Mouse (Mus musculus) liver, embryonic 14.5 days (tissue): ENCODE measurements around the gene Kcng3. TPM values are rescaled to one million over a fixed set of nuclear protein-coding genes. Genes with fewer than 3 reads are reported as not detected.
A peak's percentile ranks its signal among the peaks of the same experiment; 100 is the strongest.

ENCODE experiments used
- ATAC-seq: fragments of 200-750 bp; cut with Nextera tagmentation; 2 replicates; pipeline ENCODE4 v1.8.0; 2017; ENCODE audit warnings: moderate number of reproducible peaks, mild to moderate bottlenecking, moderate library complexity; ENCODE audit not compliant: insufficient read depth
- DNase-seq, 3 experiments: peaks; one replicate each; pipeline ENCODE4 v3.0.0-alpha.2; 2012 to 2013; ENCODE audit warnings: low read depth in 3 of 3, low spot score in 3 of 3
- H3K27ac ChIP-seq: fragments of 300-500 bp; sonication (generic); 2 replicates; pipeline ENCODE4 v1.5.1; 2014; ENCODE audit warnings: moderate library complexity, mild to moderate bottlenecking, control low read depth, inconsistent platforms
- H3K27me3 ChIP-seq: fragments of 300-500 bp; sonication (generic); 2 replicates; pipeline ENCODE4 v1.6.1; 2014; ENCODE audit warnings: mild to moderate bottlenecking, low read length, moderate library complexity; ENCODE audit not compliant: control insufficient read depth, insufficient read depth
- H3K36me3 ChIP-seq: fragments of 300-500 bp; sonication (generic); replicated peaks from 2 replicates; pipeline ENCODE4 v1.6.1; 2014; ENCODE audit warnings: low read depth; ENCODE audit not compliant: control insufficient read depth, insufficient read depth
- H3K4me1 ChIP-seq, 2 experiments: fragments of 200-500 bp in 1 of 2; fragments of 300-500 bp in 1 of 2; sonication (generic) in 1 of 2; replicated peaks; 2 replicates each; pipeline ENCODE4 v1.6.1; 2012 to 2014; ENCODE audit warnings: antibody characterized with exemption in 1 of 2, inconsistent platforms in 1 of 2, low read length in 1 of 2; ENCODE audit not compliant: control insufficient read depth in 2 of 2, insufficient read depth in 2 of 2
- H3K4me2 ChIP-seq: fragments of 300-500 bp; sonication (generic); 2 replicates; pipeline ENCODE4 v1.6.1; 2014; ENCODE audit warnings: low read depth, mild to moderate bottlenecking, control low read depth, moderate library complexity
- H3K4me3 ChIP-seq, 2 experiments: fragments of 200-500 bp in 1 of 2; fragments of 300-500 bp in 1 of 2; sonication (generic) in 1 of 2; 2 replicates each; pipeline ENCODE4 v1.5.1; 2012 to 2014; ENCODE audit warnings: low read depth in 2 of 2, low read length in 2 of 2, mild to moderate bottlenecking in 2 of 2, control low read depth in 1 of 2, inconsistent platforms in 1 of 2, moderate library complexity in 1 of 2; ENCODE audit not compliant: insufficient read depth in 1 of 2
- H3K9ac ChIP-seq: fragments of 300-500 bp; sonication (generic); replicated peaks from 2 replicates; pipeline ENCODE4 v1.6.1; 2014; ENCODE audit warnings: mild to moderate bottlenecking, control low read depth, moderate library complexity
- H3K9me3 ChIP-seq: fragments of 300-500 bp; sonication (generic); 2 replicates; pipeline ENCODE4 v1.6.1; 2016; ENCODE audit warnings: low read length, mixed read lengths; ENCODE audit not compliant: control insufficient read depth
- CTCF ChIP-seq: IDR thresholded peaks from 2 replicates; pipeline ENCODE4 v1.5.1; 2016; ENCODE audit warnings: antibody characterized with exemption, low read depth, control low read depth
- EP300 ChIP-seq: IDR thresholded peaks from 2 replicates; pipeline ENCODE4 v1.6.1; 2016; ENCODE audit warnings: antibody characterized with exemption, low read depth
- WGBS: fragments of 180-500 bp; shearing (Covaris S2); extraction: QIAGEN DNeasy Blood & Tissue Kit; methylation state at CpG from one replicate; pipeline ENCODE4 v1.1.7; 2014; ENCODE audit not compliant: insufficient replicate concordance; 5-methylcytosine and 5-hydroxymethylcytosine counted together
- polyA plus RNA-seq, 2 experiments: library from polyadenylated mRNA; depleted of rRNA in 1 of 2; stranded (reverse) in 1 of 2; unstranded in 1 of 2; fragments of >200 nt; fragmentation: Nextera tagmentation in 1 of 2; extraction: Ambion mirVana in 1 of 2; gene quantifications; 2 replicates each; pipeline versions ENCODE4 v1.2.1 to v1.2.3; 2012 to 2014

The Kcng3 gene
- polyA plus RNA-seq, 2 experiments, result 0.07 TPM; not detected in 1

GRCm38 (mm10) chr17:83654651-83655136 lies 23.0 kb upstream of the Kcng3 start:
- no peaks in the 10 kb centered on the region for H3K36me3 ChIP-seq
- DNase-seq (no peak), ATAC-seq (no peak)
- no peak overlapping the region for H3K4me2 ChIP-seq
- WGBS, result 36% methylated on average over 13 of the region's 13 CpGs
- peaks cover 53 to 76% of the 10 kb centered on the region in 2 experiments for H3K4me1 ChIP-seq
- H3K27ac ChIP-seq, result peak overlapping the region; percentile 22
- no peaks in the 10 kb centered on the region for H3K9me3 ChIP-seq
- no peaks in the 10 kb centered on the region for H3K27me3 ChIP-seq
- no peak overlapping the region for H3K9ac ChIP-seq
- TF ChIP-seq EP300 (no peak), CTCF (no peak)
- no peak overlapping the region for H3K4me3 ChIP-seq

GRCm38 (mm10) chr17:83653635-83654034 lies 21.9 kb upstream of the Kcng3 start:
- H3K36me3 ChIP-seq, result no peaks in the 10 kb centered on the region
- H3K9me3 ChIP-seq, result no peaks in the 10 kb centered on the region
- H3K9ac ChIP-seq, result no peak overlapping the region
- ATAC-seq (no peak), DNase-seq (peak in 2 of 3 experiments; percentile 34 to 44)
- H3K27ac ChIP-seq, result no peak overlapping the region
- no peaks in the 10 kb centered on the region for H3K27me3 ChIP-seq
- 78% methylated on average over 3 of the region's 3 CpGs for WGBS
- H3K4me2 ChIP-seq, result no peak overlapping the region
- no peak overlapping the region for H3K4me3 ChIP-seq
- peaks cover 49 to 69% of the 10 kb centered on the region in 2 experiments for H3K4me1 ChIP-seq
- TF ChIP-seq EP300 (peak; percentile 33; the same call in 1 of the 2 replicates), CTCF (no peak)

GRCm38 (mm10) chr17:83650932-83651682 lies 19.4 kb upstream of the Kcng3 start:
- DNase-seq (peak in 1 of 3 experiments; percentile 84), ATAC-seq (peak; percentile 90)
- H3K9me3 ChIP-seq, result no peaks in the 10 kb centered on the region
- TF ChIP-seq EP300, result peak; percentile 93
- TF ChIP-seq CTCF, result no peak
- H3K9ac ChIP-seq, result peak overlapping the region; percentile 16; the same call in 1 of the 2 replicates
- 26% methylated on average over 7 of the region's 7 CpGs for WGBS
- H3K4me3 ChIP-seq, result no peak overlapping the region
- peak overlapping the region; percentile 44 for H3K4me2 ChIP-seq
- no peaks in the 10 kb centered on the region for H3K27me3 ChIP-seq
- peak overlapping the region; percentile 84 for H3K27ac ChIP-seq
- no peaks in the 10 kb centered on the region for H3K36me3 ChIP-seq
- peaks cover 35 to 58% of the 10 kb centered on the region in 2 experiments for H3K4me1 ChIP-seq

GRCm38 (mm10) chr17:83649986-83650385 lies 18.3 kb upstream of the Kcng3 start:
- peak in 2 of 3 experiments; percentile 34 to 62 for DNase-seq
- WGBS, result 56% methylated on average over 3 of the region's 3 CpGs
- H3K36me3 ChIP-seq, result no peaks in the 10 kb centered on the region
- H3K9ac ChIP-seq, result no peak overlapping the region
- no peak overlapping the region for H3K4me2 ChIP-seq
- no peaks in the 10 kb centered on the region for H3K27me3 ChIP-seq
- peak overlapping the region; percentile 84 for H3K27ac ChIP-seq
- H3K4me3 ChIP-seq, result no peak overlapping the region
- peak; percentile 62 for ATAC-seq
- peaks cover 40 to 62% of the 10 kb centered on the region in 2 experiments for H3K4me1 ChIP-seq
- TF ChIP-seq CTCF, result no peak
- TF ChIP-seq EP300, result no peak
- no peaks in the 10 kb centered on the region for H3K9me3 ChIP-seq

- peaks cover 33 to 43% of the 10 kb centered on the region in 2 experiments for H3K4me1 ChIP-seq
- ATAC-seq, result no peak
- DNase-seq, result no peak
- no peaks in the 10 kb centered on the region for H3K36me3 ChIP-seq
- no peak overlapping the region for H3K9ac ChIP-seq
- H3K27ac ChIP-seq, result no peak overlapping the region
- no peak overlapping the region for H3K4me3 ChIP-seq
- TF ChIP-seq EP300 (no peak), CTCF (no peak)
- WGBS, result 84% methylated on average over 7 of the region's 7 CpGs
- no peaks in the 10 kb centered on the region for H3K27me3 ChIP-seq
- no peaks in the 10 kb centered on the region for H3K9me3 ChIP-seq
- H3K4me2 ChIP-seq, result no peak overlapping the region
Observed at GRCm38 (mm10) chr17:83647413-83647812, 15.7 kb upstream of the Kcng3 start.
